Mouse (Mus musculus) spleen, postnatal 36 days (tissue): ENCODE measurements around the gene Gm21739.
"Not testable (repeated sequence)": the region's sequence is repeated elsewhere in the genome, so short reads cannot be mapped to it uniquely, and the experiment has no call there.

Experiments
- DNase-seq, 2 experiments: peaks; one replicate each; pipeline ENCODE4 v3.0.0; 2022; ENCODE audit warnings: low spot score in 2 of 2, mixed read lengths in 1 of 2

Gene Gm21739

DNA sequence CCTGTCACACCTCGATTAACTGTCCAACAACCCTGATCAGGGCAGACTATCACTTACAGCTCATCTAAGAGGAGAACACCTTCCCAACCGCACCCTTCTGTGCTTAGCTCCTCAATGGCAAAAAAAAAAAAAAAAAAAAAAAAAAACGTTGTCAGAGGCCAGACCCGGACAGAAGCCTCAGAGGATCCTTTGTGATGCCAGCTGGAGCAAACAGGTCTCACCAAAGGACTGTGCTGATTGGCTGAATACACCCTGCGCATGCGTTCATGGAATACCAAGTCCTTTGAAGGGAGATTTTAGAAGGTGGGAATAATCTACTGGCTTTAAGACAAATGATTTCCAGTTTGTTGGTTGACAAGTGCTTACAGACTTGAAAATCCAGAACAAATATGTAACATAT is at the start of gene Gm21739:
Gm21739 (minus strand) TSS at position 101 of the 400 bp plus-strand sequence.
- not testable (repeated sequence) for DNase-seq
